Mouse (Mus musculus): ENCODE data around the gene Fbxo4.

Fbxo4 gene

DNA sequence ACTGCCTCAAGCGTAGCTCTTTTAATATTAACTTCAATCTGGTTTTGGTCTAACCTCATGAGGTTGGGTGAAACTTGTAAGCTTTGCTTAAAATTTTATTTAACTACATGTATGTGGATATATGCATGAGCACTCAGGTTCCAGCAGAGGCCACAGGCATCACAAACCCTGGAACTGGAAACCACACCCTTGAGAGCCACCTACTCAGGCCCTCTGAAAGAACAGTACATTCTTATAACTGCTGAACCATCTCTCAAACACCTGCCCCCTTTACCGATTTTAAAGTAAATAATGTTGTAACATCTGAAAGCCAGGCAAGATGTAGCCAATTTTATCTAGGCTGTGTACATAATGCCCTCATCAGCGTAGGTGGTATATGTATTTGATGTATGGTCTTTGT, 498 bp upstream of the Fbxo4 start:
- DNase-seq (ENCODE audit: low spot score in 2 of 2): no peak

- no peak for DNase-seq (ENCODE audit: low spot score in 2 of 2)
Observed at GRCm38 (mm10) chr15:3978279-3978678, 1.1 kb downstream of the Fbxo4 start.

DNA sequence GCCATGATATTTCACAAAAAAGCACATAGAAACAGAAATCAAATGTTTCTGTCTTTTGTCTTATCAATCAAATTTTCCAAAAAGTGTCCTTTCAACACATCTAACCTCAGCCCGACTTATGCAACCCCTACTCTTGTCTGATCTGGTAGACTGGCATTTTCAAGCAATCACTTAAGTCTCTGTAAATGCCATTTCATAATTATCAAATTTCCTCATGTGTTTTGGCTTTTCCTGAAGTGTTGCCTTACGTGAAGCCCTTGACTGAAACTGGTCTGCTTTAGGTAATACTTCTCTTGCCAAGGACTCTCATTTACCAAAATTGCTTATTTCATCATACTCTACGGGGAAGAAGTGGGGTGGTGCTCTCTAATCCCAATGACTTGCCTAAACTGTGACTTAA, 6.1 kb downstream of the Fbxo4 start:
- no peak for DNase-seq (ENCODE audit: low spot score in 2 of 2)

DNA sequence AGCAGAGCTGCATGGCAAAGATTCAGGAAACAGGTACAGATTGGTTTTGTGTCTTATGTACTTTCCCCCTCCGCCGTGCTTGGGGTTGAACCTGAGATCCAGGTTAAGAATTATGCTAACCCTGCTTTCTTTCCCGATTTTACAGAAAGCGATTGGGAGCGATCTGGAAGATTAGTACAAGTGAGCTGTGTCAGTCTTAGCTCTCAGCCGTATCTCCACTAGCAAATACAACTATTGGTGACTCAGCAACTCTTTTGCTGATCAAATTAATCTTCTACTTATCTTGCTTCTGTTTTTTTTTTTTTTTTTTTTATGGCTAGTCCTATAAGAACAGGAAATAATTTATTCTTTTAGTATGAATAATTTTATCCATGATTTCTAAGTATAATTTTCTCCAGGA, 9.2 kb downstream of the Fbxo4 start:
- no peak for DNase-seq (ENCODE audit: low spot score in 2 of 2)

- DNase-seq (ENCODE audit: low spot score in 2 of 2): no peak
Observed at GRCm38 (mm10) chr15:3969743-3970142, 9.6 kb downstream of the Fbxo4 start.

DNA sequence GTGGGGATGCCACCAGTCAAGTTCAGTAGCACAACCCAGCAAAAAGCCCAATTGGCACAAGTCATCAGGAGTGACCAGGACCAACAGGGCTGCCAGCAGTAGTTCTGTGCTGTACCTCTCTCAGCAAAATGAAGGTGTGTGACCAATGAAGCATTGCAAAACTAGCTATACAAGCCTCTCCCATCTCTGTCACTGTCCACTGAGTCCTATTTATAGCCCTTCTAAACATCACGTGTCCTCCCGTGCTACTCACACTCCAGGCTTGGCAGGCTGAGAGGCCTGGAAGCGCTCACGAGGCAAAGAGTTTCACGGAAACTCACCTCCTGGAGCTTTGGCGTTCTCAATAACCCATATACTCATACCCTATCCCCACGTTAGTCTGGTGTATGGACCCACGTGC, 17.1 kb downstream of the Fbxo4 start:
- no peak for DNase-seq (ENCODE audit: low spot score in 2 of 2)

GRCm38 (mm10) chr15:3960094-3960493, 19.3 kb downstream of the Fbxo4 start:
- no peak for DNase-seq (ENCODE audit: low spot score in 2 of 2)

- DNase-seq (ENCODE audit: low spot score in 2 of 2): peak in 1 of 2 experiments; percentile 25
Observed at GRCm38 (mm10) chr15:3957982-3958381, 21.4 kb downstream of the Fbxo4 start.

GRCm38 (mm10) chr15:3954971-3955370, 24.4 kb downstream of the Fbxo4 start:
- DNase-seq (ENCODE audit: low spot score in 2 of 2): no peak

GRCm38 (mm10) chr15:3938132-3938531, 41.2 kb downstream of the Fbxo4 start:
- no peak for DNase-seq (ENCODE audit: low spot score in 2 of 2)

DNA sequence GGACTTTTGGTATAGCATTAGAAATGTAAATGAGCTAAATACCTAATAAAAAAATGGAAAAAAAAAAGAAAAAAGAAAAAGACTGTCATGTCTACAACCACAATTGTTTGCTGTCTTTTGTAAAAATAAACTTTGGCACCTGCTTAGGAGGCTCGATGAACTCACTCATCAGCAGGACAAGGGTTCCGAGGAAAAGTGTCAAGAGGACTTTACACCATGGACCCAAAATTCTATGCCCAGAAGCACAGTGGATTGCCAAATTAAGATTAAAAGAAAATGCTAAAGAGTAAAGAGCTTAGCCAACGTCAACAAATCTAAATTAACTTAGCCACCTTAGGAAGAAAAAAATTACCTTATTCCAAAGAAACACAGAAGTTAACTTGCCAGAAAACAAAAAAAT, 43.3 kb downstream of the Fbxo4 start:
- DNase-seq (ENCODE audit: low spot score in 2 of 2): no peak

DNA sequence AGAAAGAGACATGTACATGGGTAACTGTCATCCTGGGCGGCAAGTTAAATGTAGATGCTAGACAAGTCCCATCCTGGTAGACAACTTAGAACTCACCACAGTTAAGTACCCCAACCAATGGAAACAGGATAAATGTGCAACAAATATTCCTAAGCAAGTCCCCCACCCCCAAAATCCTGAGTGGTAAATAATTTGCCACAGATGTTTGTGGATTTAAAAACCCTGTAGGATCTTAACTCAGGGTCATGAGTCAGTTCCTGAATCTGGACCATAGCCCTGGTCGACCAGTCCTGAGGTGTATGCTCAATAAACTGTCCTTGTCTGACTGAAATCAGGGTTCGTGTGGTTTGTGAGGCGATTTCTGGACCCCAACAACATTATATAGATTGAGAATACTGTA, 45.9 kb downstream of the Fbxo4 start:
- DNase-seq (ENCODE audit: low spot score in 2 of 2): no peak

DNA sequence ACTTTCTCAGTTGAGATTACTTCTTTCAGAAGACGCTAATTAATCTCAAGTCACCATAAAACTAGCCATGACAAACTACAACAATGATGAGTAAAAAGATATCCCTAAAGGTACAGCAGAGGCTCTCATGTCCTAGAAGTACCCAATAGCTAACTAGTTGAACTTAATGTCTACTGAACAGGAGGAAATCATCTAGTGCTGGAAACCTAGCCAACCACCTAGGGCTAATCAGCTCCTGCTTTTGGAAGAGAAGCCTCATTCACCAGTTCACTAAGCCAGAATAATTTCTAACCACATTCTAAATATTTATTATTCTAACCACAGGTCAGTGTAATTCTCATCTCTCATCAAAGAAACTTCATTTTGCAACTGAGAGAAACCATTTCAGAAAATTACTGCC, 47.4 kb downstream of the Fbxo4 start:
- DNase-seq (ENCODE audit: low spot score in 2 of 2): no peak
